Mouse (Mus musculus) megakaryocyte-erythroid progenitor cell, adult 5-6 weeks (primary cell): ENCODE data around the gene Banp. TPM values are rescaled to one million over a fixed set of nuclear protein-coding genes. Genes with fewer than 3 reads are reported as not detected.

Experiments
- ATAC-seq: replicated peaks from 2 replicates; pipeline ENCODE4 v1.8.0; 2016; ENCODE audit warnings: mild to moderate bottlenecking, inconsistent platforms; ENCODE audit not compliant: severe bottlenecking, poor library complexity, low FRiP score, low TSS enrichment
- total RNA-seq, 2 experiments: library from RNA; stranded (forward) in 1 of 2; stranded (reverse) in 1 of 2; fragments of 200-1000, 215-1000 nt in 1 of 2; fragments of >200 nt in 1 of 2; fragmentation: Nextera tagmentation in 1 of 2; gene quantifications; 2 replicates each; pipeline ENCODE4 v1.2.3; 2014 to 2017

Gene Banp
- total RNA-seq, 2 experiments from 2014 or later, result 17.3 to 18.4 TPM

DNA sequence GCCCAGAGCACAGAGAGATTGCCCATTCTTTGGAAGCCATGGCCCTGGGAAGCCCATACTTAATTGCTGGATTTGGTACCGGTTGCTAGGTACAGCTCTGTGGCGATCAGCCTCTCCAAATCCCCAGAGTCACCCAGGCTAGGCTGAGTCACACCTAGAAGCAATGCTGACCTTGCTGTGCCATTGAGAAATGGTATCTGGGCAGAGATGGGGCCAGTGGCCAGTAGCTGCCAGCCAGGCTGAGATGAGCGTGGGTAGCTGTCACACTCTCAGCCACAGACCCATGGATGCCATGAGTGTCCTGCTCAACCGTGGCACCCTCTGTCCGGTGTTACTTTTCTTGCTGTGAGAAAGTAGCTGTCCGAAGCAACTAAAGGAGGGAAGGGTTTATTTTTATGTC lies 88.5 kb downstream of the Banp start:
- no peak for ATAC-seq

DNA sequence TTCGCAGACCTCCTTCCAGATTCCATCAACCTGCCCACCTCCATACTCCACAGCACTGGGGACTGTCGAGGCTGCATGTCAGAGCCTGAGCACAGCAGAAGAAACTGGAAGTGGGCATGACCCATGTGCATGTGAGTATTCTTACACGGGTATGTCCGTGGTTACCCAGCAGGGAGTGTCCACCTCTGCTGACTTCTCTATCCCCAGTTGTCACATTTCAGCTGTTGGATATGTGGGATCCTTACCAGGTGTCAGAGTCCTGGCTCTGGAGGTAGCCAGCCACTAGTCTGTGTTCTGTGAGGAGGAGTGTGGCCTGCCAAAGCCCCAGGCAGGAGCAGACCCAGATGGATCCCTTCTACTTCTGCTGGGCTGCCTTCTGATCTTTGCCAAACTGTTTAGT lies 89.9 kb downstream of the Banp start:
- ATAC-seq, result no peak

DNA sequence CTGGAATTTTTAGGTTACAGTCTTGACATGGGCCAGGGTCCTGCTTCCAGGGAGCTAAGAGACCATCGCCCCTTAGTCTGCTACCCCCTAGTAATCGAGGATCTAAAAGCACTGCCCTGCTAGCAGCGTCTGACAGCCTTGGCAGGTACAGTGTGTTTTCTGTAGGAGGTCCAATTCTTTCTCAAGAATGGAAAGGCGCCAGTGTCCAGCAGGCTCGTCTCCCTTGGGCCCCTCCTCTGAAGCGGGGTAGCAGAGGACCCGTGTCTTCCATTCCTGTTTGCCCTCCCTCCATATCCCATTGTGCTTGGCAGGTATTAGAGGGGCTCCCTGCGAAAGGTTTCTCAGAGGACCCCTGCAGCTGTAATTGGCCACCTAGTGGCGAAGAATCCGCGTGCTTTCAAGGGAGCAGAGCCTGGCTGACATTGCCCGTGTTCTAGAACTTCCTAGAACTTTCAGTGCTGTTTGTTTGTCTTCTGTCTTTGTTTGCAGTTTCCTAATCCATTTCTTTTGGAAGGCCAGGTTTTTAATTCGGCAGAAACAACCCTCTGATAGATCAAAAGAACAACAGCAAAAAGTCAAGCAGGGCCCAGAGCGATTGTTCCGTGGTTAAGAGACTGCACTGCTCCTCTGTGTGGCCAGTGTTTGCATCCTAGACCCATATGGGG lies 97.8 kb downstream of the Banp start:
- no peak for ATAC-seq

DNA sequence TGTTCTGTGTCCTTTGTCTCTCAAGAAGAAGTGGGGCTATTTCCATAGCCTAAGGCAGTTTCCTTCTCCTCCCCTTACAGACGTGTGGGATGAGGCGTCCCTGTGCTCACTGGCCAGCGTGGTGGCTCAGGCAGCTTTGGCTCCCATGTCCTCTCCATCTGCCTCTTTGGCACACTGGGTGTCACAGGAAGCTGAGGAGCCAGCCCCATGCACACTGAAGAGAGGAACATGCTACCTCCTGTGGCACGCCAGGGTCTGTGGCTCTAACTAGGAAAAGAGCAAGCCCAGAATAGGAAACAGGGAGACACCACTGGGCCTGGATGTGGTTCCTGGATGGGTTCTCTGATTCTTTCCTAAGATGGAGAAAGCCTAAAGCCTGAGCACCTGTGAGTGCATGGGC lies 99.7 kb downstream of the Banp start:
- no peak for ATAC-seq

DNA sequence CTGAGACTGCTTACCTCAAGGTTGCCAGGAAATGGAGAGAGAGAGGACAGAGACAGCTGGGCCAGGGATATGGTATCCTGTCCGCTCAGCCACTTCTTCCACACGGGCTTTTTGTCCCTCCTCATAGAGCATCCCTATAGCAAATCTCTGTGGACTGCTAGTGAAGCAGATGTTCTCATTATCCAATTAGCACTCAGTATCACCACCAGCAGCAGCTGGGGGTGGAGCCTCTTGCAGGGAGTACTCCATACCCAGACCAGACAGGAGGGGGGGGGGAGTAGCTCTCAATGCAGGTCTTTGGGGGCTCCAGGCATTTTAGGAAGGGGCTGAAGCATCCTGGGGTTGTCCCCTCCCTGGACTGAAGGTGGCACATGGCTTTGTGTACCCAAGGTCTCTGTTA lies 100.4 kb downstream of the Banp start:
- ATAC-seq, result no peak

DNA sequence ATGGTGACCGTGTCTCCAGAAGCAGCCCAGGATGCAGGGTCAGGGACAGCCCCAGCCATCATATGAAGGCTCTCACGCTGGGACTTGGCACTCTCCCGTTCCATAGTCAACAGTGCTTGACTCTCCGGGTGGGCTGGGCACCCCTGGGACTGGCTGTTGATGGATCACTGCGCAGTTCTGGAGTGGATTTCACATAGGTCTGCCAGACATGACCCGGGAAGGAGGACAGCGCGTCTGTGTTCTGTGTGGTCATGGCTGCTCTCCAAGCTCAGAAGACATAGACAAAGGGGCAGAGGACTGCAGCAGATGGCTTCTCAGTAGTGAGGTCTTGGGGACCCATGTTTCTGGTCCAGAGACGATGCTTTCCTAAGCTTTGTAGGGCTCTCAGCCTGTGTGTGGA lies 101.1 kb downstream of the Banp start:
- ATAC-seq, result no peak

DNA sequence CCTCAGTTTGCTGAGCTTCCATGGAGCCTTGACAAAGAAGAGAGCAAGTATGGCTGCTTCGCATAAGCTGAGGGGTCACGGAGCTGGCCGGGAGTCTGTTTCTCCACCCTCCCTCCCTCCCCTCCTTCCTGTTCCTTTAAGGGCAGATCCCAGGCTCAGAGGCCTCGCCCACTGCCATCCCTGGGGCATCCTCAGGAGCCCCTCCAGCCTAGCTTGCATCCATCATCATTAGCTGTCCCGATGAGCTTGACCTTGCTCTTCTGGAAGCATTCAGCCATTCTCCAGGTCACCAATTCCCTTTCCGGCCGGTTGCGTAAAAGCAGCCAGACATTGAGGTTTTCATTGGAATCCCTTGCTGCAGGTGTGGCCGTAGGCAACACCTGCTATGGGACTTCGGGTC lies 105.8 kb downstream of the Banp start:
- ATAC-seq, result no peak

DNA sequence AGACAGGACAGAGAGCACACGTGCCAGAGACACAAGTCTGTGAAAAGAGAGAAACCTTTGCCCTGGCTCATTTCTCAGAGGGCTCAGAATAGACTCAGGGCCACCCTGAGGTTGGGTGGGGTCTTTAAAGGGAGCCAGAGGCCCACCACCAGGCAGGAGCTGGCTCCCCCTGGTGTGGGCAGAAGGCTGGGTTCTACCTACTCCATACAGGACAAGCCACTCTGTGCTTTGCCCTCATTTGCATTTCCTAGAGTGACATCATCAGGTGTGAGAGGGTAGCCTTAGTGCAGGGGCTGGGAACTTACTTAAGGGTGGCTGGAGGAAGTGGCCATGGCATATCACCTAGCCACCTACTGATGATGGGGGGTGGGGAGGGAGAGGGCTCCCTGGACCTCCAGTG lies 106.6 kb downstream of the Banp start:
- ATAC-seq, result no peak

DNA sequence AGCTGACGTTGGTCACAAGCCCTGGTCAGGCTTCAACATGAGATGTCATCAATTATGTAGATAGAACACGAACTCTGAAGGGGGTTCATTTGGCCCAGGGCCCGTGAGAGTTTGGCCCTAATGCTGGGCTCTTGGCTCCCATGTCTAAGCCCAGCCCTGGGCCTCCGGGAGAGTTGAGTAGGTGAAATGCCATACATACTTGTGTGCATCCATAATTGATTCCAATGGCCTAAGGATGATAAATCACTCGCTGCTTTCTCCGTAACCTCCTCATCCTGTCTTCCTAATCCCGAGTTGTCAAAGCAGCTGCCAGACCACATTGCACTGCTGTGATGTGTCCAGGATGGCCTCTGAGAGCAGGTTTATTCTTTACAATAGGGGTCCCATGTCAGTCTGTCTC lies 107.3 kb downstream of the Banp start:
- no peak for ATAC-seq

DNA sequence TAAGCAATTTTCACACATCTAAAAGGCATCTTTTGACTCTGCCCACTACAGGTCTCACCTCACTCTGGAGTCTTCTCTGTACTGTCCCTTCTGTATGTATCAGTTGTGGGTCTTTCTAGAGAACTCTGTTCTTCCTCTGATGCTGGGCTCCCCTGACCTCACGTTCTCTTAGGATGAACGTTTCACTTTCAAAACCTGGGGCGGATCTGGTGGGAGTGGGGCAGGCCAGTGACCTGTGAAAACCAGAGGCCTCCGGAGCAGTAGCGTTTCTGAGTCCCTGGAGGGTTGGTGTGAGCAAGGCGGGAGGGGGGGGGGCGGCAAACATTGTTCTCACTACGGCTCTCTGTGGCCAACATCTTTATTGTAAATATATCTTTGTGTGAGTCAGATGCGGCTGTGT lies 109.0 kb downstream of the Banp start:
- no peak for ATAC-seq

DNA sequence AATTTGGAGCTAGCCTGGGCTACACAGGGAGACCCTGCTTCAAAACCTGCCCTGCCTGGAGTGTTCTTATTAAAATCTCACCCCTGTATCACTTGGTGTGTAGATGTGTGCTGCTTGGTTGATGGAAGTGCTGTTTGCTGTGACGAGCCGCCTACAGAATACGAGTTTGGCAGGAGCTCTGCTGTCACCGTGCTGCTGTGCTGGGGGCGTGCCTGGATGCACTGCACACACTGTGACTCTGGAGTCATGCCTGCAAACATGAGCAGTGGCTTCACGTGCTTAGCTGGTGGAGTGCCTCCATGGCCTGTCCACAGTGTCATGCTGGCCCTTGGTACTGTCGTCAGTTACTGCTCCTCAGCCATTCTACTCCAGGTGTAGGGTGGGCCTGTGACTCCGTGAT lies 109.4 kb downstream of the Banp start:
- no peak for ATAC-seq

DNA sequence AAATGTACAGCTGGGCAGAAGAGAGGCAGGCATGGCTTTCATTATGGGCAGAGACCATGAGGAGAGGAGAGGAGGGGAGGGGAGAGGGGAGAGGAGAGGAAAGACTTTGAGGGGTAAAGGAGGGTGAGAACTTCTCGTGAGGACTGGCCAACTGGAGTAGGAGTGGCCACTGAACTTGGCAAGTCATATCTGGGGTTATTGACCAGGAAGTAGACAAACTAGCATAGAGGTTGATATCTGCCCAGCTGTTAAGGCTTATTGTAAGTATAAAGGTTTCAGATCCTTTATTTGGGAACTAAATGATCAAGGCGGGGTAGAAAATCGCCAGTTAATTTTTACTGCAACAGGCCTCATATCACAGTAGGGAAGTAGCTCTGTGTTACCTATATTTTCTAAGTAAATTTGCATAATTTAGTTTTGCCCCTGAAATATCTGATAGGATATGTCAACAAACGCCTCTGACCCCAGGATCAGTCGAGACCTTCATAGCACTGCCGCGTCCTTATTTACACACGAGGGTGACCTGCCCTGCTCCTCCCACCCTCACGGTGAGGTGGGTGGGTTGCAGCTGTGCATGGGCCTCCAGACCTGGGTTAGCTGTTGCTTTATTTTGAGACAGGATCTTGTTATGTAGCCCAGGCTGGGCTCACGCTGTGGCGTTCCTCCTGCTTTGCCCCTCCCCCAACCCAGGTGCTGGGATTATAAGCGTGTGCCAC lies 113.1 kb downstream of the Banp start:
- ATAC-seq, result no peak

DNA sequence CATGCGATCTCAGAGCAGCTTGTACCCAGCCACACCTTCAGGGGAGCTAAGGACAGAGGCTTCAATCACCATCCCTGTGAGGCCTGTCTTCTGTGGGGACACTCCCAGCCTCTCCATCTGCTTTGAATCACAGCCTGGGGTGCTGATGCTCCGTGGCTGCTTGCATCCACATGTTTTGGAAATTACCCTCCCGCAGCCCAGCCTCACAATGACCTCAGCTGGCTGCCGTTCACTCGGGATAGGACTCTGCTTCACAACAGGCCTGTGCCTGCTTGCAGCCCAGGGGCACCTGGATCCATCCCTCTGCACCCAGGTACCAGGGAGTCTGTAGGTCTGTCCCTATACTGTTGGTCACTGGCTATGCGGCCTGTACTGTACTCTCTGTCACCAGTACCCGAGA lies 114.8 kb downstream of the Banp start:
- no peak for ATAC-seq

DNA sequence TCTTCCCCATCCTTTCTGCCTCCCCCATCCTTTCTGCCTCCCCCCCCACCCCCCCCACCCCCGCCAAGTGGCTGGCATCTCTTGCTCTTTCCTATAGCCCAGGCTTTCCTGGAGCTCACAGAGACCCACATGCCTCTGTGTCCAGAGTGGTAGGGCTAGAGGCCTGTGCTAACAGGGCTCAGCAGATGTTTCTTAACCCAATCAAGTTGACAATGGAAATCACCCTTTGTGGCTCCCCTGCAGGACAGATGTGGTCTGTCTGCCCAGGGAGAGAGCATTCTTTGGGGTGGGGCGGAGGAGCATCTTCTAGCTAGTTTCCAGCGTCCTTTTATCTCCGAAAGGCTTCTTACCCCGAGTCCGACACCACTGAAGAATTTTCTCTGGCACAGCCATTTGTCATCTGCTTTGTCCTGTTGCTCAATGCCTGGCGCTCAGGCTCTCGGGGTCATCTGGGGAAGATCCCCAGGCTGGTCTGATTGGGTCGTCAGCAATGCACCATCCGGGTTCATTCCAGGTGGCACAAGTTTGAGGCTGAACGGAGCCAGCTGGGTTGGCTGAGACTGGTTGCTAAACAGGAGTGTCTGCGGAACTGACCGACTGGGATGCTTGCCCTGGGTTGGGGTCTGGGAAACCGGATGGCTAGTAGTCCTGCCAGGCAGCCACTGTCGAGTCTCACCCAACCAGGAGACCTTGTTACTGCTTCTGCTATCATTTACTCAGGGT lies 118.4 kb downstream of the Banp start:
- ATAC-seq, result no peak

DNA sequence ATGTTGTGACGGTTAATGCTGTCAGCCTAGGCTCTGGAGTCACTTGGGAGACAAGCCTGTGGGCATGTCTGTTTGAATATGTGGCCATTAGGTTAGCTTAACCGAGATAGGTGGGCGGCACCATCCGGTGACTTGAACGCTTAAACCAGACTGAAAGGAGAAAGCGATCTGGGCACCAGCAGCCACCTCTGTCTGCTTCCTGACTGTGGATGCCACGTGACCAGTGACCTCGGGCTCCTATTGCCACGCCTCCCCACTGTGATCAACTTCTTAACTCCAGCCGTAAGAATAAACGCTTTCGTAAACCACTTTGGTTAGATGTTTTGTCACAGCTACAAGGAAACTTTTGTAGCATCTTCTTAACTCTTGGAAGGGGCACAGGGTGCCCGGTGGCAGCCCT lies 119.1 kb downstream of the Banp start:
- ATAC-seq, result no peak

DNA sequence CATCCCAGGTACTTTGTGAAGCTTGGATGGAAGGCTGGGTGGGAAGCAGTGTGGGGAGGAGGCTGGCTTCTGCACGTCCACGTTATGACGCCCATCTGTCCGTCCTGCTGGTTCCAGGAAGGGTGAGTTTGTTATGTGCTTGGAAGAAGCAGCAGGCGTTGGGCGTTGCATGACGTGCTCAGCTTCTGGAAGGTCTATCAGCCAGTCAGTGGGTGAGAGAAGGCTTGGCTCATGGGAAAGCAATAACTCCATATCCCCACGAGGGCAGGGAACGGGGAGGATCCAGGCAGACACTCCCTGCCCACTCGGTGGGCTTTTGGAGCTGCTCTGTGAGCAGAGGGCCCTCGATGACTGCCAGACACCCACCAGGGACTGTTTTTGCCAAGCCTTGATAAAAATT lies 119.7 kb downstream of the Banp start:
- ATAC-seq, result no peak

DNA sequence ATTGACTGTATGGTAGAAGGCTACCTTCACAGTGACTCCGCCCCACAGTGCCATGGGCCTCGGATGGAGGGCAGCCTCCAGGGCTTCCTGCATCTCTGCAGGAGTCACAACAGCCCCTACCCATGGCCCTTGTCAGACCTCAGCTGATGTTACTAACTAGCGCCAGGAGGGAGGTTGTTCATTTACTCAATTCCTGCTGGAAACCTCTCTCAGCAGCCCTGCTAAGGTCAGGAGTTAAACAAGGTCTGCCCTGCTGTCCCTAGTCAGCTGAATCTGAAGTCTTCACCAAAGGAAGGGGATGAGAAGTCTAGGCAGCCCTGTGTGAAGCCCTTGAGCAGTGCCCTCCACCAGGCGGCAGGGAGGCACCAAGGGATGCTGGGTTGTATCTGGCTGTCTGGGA lies 121.6 kb downstream of the Banp start:
- no peak for ATAC-seq

DNA sequence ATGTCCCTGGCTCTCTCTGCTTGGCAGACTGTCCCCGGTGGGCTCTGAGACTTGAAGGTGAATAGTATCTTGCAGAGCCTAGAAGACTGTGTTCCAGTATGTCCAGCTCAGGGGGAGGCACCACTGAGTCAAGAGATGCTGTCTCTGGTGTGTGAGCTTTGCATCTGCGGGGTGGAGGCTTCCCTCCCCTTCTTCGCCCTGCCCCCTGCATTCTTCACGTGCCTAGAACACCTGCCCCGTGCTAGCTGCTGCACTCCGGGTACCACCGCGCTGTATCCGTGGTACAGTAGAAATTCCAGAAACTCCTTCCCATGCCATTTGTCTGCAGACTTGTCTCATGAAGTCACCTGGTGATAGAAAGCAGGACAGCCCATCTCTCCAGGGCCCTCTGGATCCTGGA lies 124.4 kb downstream of the Banp start:
- no peak for ATAC-seq

DNA sequence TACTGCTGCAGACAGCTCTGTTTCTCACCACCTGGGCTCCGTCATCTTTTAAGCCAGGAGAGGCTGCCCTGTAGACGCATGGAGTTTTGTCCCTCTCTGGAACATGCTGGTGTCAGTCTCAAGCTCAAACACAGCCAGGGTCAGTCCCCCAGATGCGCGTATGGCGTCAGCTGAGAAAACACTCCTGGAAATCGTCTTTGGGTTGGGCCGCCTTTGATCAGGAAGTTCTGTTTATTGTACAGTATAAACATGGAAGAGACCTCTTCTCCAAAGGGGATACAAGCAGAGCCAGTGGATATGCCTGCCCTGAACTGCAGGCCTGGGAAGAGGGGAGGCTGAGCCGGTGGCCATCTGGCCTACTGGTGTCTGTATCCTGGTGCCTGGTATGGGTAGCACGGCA lies 124.9 kb downstream of the Banp start:
- no peak for ATAC-seq

DNA sequence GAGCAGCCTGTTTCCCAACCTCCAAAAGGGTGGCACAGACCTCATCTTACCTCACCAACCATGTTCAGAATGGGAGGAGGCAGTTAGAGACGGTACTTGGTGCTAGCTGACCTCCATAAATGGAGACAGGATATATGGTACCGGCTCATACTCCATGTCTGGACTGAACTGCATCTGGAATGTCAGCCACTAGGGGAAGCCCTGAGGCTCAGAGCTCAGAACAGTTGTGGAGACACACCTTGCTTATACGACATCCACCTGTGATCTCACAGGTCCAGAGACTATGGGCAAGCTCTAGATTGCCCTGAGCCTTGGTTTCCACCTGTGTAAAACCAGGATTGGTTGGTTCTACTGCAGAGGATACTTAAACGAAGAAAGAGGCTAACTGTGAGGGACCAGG lies 125.4 kb downstream of the Banp start:
- no peak for ATAC-seq
